ENCODE assay signal across 27 mouse cellular contexts in genomic region chr10:117573596-117573850, GRCm38 (mm10). TPM values are rescaled to one million over a fixed set of nuclear protein-coding genes. Genes with fewer than 3 reads are reported as not detected.
"Had no signal": no experiment of that assay in that cellular context is flagged by ENCODE, and none has a peak within 500 bp of the region (broad histone marks: within the 10 kb centered on the region; RNA-seq: fewer than 3 reads in every experiment).

No protein-coding gene starts in this region.

- ATAC-seq: forebrain, embryonic 13.5 days; forebrain, embryonic 14.5 days; forebrain, embryonic 15.5 days; forebrain, embryonic 16.5 days; forebrain, postnatal 0 days had no signal

- H3K9me3 ChIP-seq: embryonic facial prominence, embryonic 10.5 days; embryonic facial prominence, embryonic 12.5 days; embryonic facial prominence, embryonic 13.5 days; embryonic facial prominence, embryonic 15.5 days; forebrain, embryonic 10.5 days; forebrain, embryonic 13.5 days; forebrain, embryonic 15.5 days had no signal

- H3K9ac ChIP-seq: embryonic facial prominence, embryonic 12.5 days; embryonic facial prominence, embryonic 13.5 days; embryonic facial prominence, embryonic 15.5 days; forebrain, embryonic 13.5 days; forebrain, embryonic 15.5 days; forebrain, postnatal 0 days had no signal

- H3K27ac ChIP-seq: embryonic facial prominence, embryonic 10.5 days; embryonic facial prominence, embryonic 12.5 days; embryonic facial prominence, embryonic 13.5 days; embryonic facial prominence, embryonic 15.5 days; forebrain, embryonic 10.5 days; forebrain, embryonic 13.5 days; forebrain, embryonic 15.5 days; gastrocnemius, adult 2 months; heart, adult 2 months had no signal

- H3K4me2 ChIP-seq: embryonic facial prominence, embryonic 12.5 days; embryonic facial prominence, embryonic 13.5 days; embryonic facial prominence, embryonic 15.5 days; forebrain, embryonic 13.5 days; forebrain, embryonic 15.5 days had no signal

- H3K36me3 ChIP-seq: embryonic facial prominence, embryonic 10.5 days; embryonic facial prominence, embryonic 12.5 days; embryonic facial prominence, embryonic 13.5 days; embryonic facial prominence, embryonic 15.5 days; forebrain, embryonic 10.5 days; forebrain, embryonic 15.5 days had no signal

- DNase-seq: cerebellum, adult 8-10 months; cerebellum, adult 9-10 months; cerebellum, adult 9-11 months; cerebellum, postnatal 10 days; cerebellum, postnatal 14 days; cerebellum, postnatal 25 days; cerebellum, postnatal 36 days; embryo, embryonic 11 days; forebrain, postnatal 0 days; gastrocnemius, adult 2 months; gastrocnemius, postnatal 10 days; gastrocnemius, postnatal 14 days; gastrocnemius, postnatal 25 days; gastrocnemius, postnatal 36 days; heart, adult 11 months; heart, adult 18-20 months; heart, adult 2 months had no signal

- H3K4me3 ChIP-seq: embryonic facial prominence, embryonic 10.5 days; embryonic facial prominence, embryonic 12.5 days; embryonic facial prominence, embryonic 13.5 days; embryonic facial prominence, embryonic 15.5 days; erythroblast, embryonic 14.5 days; forebrain, embryonic 10.5 days; forebrain, embryonic 13.5 days; forebrain, embryonic 15.5 days; gastrocnemius, adult 2 months; heart, adult 2 months had no signal

RNA-seq across cellular contexts. Expression of gene Cpm, which starts 55.8 kb away (rescaled TPM):
- polyA plus RNA-seq: erythroblast, embryonic 14.5 days had no signal
